Mouse (Mus musculus) lung, postnatal 0 days (tissue): Measurements from ENCODE around the gene Mreg.

Source experiments
- CTCF ChIP-seq: IDR thresholded peaks from 2 replicates; pipeline ENCODE4 v1.5.1; 2016; ENCODE audit warnings: antibody characterized with exemption, mild to moderate bottlenecking
- EP300 ChIP-seq: IDR thresholded peaks from 2 replicates; pipeline ENCODE4 v1.6.1; 2016; ENCODE audit warnings: antibody characterized with exemption, mild to moderate bottlenecking, control low read depth

DNA sequence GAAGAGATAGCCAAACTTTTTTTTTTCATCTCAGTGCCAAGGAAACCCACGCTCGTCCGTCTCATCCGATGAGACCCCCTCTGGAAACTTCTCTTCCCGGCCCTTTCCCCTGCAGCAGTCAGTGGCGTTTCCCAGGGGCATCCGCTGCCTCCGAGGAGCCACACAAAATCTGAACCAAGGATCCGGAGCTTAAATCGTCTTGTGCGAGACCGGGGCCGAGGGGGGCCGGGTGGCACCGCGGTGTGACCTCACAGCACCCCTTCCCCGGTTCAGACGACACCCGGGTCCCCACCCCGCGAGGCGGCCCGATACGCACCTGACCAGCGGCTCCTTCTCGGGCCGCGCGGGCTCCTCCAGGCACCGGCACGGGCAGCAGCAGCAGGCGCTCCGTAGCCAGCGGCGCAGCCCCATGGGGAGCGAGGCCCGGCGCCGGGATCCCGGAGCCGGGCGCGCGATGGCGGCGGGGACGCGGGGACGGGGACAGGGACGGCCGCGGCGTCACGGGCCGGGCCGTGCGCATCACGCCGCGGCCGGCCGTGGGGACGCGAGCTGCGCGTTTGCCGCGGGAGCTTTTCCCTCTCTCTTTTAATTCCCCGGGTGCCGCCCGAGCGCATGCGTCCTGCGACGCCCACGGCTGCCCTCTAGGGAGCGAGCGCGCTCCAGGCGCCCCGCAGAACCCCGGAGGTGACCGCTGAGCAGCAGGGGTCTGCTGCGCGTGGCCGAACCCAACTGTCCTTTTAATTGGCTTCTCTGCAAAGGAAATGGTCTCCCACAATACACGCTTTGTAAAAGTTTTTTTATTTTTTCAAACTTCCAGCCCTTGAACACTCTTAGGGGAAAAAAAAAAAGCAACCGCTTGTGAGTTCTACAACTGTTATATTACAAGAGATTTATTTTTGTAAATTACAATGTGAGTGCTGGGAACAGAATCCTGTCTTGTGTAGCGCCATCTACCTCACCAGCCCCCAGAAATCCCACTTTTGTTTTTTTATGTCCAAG lies at the start of gene Mreg:
- TF ChIP-seq CTCF, result peak; percentile 69
- no peak for TF ChIP-seq EP300
